Mouse (Mus musculus) stomach, embryonic 15.5 days (tissue): ENCODE data around the gene Dvl2. TPM values are rescaled to one million over a fixed set of nuclear protein-coding genes. Genes with fewer than 3 reads are reported as not detected.

Experiments used
- ATAC-seq: fragments of 200-750 bp; cut with Nextera tagmentation; 2 replicates; pipeline ENCODE4 v1.8.0; 2017; ENCODE audit warnings: low read depth, moderate number of reproducible peaks, moderate TSS enrichment; ENCODE audit not compliant: insufficient read depth, low FRiP score
- H3K27ac ChIP-seq: fragments of 300-500 bp; sonication (generic); 2 replicates; pipeline ENCODE4 v1.5.1; 2015; ENCODE audit warnings: mild to moderate bottlenecking, inconsistent platforms
- H3K27me3 ChIP-seq: fragments of 300-500 bp; sonication (generic); replicated peaks from 2 replicates; pipeline ENCODE4 v1.6.1; 2015; ENCODE audit warnings: inconsistent platforms
- H3K36me3 ChIP-seq: fragments of 300-500 bp; sonication (generic); 2 replicates; pipeline ENCODE4 v1.6.1; 2015; ENCODE audit warnings: inconsistent platforms
- H3K4me1 ChIP-seq: fragments of 300-500 bp; sonication (generic); 2 replicates; pipeline ENCODE4 v1.6.1; 2015; ENCODE audit warnings: inconsistent platforms
- H3K4me2 ChIP-seq: fragments of 300-500 bp; sonication (generic); 2 replicates; pipeline ENCODE4 v1.6.1; 2015; ENCODE audit warnings: mild to moderate bottlenecking, inconsistent platforms
- H3K4me3 ChIP-seq: fragments of 300-500 bp; sonication (generic); replicated peaks from 2 replicates; pipeline ENCODE4 v1.5.1; 2015; ENCODE audit warnings: inconsistent platforms
- H3K9ac ChIP-seq: fragments of 300-500 bp; sonication (generic); 2 replicates; pipeline ENCODE4 v1.6.1; 2015; ENCODE audit warnings: inconsistent platforms
- H3K9me3 ChIP-seq: fragments of 300-500 bp; sonication (generic); 2 replicates; pipeline ENCODE4 v1.6.1; 2016; ENCODE audit warnings: inconsistent platforms
- WGBS: fragments of 180-500 bp; shearing (Covaris S2); methylation state at CpG from one replicate; pipeline ENCODE4 v1.1.7; 2015; 5-methylcytosine and 5-hydroxymethylcytosine counted together
- polyA plus RNA-seq: library from polyadenylated mRNA; unstranded; fragments of >200 nt; fragmentation: Nextera tagmentation; extraction: Ambion mirVana; gene quantifications from 2 replicates; pipeline ENCODE4 v1.2.1, GENCODE M21; 2015

The Dvl2 gene
- polyA plus RNA-seq, 1 experiment from 2014 or later = 31.9 TPM

DNA sequence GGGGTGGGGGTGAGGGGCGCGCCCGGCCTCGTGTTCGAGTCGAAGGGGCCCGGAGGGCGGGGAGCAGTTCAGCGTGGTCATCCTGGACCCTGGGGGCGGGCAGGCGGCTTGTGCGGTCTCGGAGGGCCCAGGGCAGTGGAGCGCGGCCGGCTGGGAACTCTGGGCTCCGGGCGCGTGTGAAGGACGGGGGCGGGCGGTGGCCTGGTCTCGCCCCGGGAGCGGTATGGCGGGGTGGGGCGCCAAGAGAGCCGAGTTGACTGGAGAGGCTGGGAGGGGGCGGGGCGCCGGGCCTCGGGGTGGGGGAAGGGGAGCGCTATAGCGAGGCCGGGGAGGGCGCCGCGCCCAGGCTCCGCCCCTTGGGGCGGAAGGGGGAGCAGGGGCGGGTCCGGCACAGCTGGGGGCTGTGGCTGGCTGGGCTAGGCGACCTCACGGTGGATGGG lies 3.3 kb upstream of the Dvl2 start:
- peaks cover 27% of the 10 kb centered on the region for H3K36me3 ChIP-seq
- H3K27ac ChIP-seq = peak overlapping the region; percentile 99
- no peaks in the 10 kb centered on the region for H3K27me3 ChIP-seq
- H3K9ac ChIP-seq = peak overlapping the region; percentile 85
- H3K4me2 ChIP-seq = peak overlapping the region; percentile 60
- under 1% methylated on average over 38 of the region's 44 CpGs for WGBS
- H3K9me3 ChIP-seq = no peaks in the 10 kb centered on the region
- H3K4me1 ChIP-seq = peaks cover 28% of the 10 kb centered on the region
- peak overlapping the region; percentile 69 for H3K4me3 ChIP-seq
- peak; percentile 62 for ATAC-seq

DNA sequence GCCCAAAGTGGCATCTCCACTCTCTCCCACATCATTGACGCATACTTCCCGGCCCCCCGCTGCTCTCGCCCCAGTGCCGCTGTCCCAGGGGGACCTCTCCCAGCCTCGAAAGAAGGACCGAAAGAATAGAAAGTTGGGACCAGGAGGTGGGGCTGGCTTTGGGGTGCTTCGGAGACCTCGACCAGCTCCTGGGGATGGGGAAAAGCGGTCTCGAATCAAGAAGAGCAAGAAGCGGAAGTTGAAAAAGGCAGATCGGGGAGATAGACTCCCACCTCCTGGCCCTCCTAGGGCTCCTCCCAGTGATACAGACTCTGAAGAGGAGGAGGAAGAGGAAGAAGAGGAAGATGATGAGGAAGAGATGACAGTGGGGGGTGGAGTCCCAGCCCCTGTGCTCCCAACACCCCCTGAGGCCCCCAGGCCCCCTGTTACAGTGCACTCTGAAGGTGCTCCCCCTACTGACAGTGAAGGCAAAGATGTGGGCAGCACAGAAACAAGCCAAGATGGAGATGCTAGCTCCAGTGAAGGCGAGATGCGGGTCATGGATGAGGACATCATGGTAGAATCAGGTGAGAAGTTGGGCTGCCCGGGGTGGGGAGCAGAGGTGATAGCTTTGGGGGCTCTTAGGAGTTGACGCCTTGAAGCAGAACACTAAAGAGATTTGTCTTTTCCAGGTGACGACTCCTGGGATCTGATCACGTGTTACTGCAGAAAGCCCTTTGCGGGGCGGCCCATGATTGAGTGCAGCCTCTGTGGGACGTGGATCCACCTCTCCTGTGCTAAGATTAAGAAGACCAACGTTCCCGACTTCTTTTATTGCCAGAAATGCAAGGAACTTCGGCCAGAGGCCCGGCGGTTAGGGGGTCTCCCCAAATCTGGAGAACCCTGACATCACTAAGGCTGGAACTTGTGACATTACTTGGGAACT lies 1.6 kb upstream of the Dvl2 start:
- Histone ChIP-seq H3K4me3 (no peak overlapping the region), H3K27ac (0 out of 2 replicates have a peak overlapping the region, but pooled peaks have one; percentile 21), H3K4me2 (no peak overlapping the region), H3K36me3 (peaks cover 27% of the 10 kb centered on the region), H3K9ac (no peak overlapping the region), H3K27me3 (no peaks in the 10 kb centered on the region), H3K9me3 (no peaks in the 10 kb centered on the region), H3K4me1 (peaks cover 35% of the 10 kb centered on the region)
- 91% methylated on average over 27 of the region's 27 CpGs for WGBS
- no peak for ATAC-seq

DNA sequence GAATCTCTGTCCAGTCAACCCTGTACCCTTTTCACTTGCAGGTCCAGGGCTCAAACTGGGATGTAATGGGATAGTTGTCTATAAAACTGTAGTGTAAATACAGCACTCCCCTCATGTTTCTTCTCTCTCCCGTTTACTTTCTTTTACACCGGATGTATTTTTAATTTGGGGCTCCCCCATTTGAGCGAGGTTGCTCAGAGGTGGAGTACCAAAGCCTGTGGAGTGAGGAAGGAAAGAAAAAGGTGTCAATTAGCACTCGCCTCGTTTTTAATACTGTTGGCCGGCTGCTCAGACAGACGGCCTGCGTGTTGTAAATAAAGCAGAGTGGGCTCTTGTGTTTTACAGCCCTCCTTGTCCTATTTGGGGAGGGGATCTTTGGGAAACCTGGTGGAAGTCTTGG lies 729 bp upstream of the Dvl2 start:
- Histone ChIP-seq H3K27ac (peak overlapping the region; percentile 96), H3K4me1 (peaks cover 35% of the 10 kb centered on the region), H3K27me3 (no peaks in the 10 kb centered on the region), H3K9me3 (no peaks in the 10 kb centered on the region), H3K4me2 (no peak overlapping the region), H3K4me3 (no peak overlapping the region), H3K36me3 (peaks cover 22% of the 10 kb centered on the region), H3K9ac (no peak overlapping the region)
- WGBS = 81% methylated on average over 8 of the region's 8 CpGs
- no peak for ATAC-seq

DNA sequence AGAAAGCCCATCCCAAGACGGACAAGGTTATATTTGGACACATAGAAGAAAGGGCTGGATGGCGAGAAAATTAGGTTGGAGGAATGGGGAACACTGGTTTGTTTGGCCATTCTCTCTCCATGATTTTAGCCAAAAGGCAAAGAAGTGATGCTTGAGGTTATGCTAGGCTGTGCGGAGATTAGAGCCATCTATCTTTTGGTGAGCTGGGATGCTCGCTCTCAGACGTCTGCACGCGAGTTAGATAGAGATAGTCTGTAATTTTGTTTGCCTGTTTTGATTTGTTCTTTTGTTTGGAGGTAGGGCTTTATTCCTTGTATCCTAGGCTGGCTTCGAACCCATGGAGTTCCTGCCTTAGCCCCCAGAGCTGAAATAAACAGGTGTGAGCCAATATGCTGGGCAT lies 764 bp downstream of the Dvl2 start:
- peak overlapping the region; percentile 79 for H3K9ac ChIP-seq
- no peaks in the 10 kb centered on the region for H3K9me3 ChIP-seq
- H3K27ac ChIP-seq = peak overlapping the region; percentile 96
- 12% methylated on average over 8 of the region's 8 CpGs for WGBS
- ATAC-seq = no peak
- peaks cover 36% of the 10 kb centered on the region for H3K36me3 ChIP-seq
- H3K4me1 ChIP-seq = peaks cover 35% of the 10 kb centered on the region
- peak overlapping the region; percentile 91 for H3K4me3 ChIP-seq
- no peaks in the 10 kb centered on the region for H3K27me3 ChIP-seq
- H3K4me2 ChIP-seq = peak overlapping the region; percentile 66

DNA sequence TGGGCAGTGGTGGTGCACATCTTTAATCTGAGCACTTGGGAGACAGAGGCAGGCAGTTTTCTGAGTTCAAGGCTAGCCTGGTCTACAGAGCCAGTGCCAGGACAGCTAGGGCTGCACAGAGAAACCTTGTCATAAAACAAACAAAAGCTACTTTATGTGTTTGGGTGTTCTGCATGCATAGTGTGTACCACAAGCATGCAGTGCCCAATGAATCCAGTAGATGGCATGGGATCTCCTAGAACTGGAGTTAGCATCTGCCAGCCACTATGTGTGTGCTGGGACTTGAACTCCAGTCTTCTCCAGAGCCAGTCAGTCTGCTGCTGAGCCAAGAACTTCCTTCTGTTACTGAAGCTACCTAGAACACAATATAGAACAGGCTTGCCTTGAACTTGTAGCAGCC lies 1.5 kb downstream of the Dvl2 start:
- H3K4me2 ChIP-seq = peak overlapping the region; percentile 66
- H3K36me3 ChIP-seq = peaks cover 41% of the 10 kb centered on the region
- no peak overlapping the region for H3K9ac ChIP-seq
- H3K27ac ChIP-seq = no peak overlapping the region
- H3K27me3 ChIP-seq = no peaks in the 10 kb centered on the region
- H3K4me1 ChIP-seq = peaks cover 35% of the 10 kb centered on the region
- no peaks in the 10 kb centered on the region for H3K9me3 ChIP-seq
- ATAC-seq = no peak
- peak overlapping the region; percentile 91 for H3K4me3 ChIP-seq

DNA sequence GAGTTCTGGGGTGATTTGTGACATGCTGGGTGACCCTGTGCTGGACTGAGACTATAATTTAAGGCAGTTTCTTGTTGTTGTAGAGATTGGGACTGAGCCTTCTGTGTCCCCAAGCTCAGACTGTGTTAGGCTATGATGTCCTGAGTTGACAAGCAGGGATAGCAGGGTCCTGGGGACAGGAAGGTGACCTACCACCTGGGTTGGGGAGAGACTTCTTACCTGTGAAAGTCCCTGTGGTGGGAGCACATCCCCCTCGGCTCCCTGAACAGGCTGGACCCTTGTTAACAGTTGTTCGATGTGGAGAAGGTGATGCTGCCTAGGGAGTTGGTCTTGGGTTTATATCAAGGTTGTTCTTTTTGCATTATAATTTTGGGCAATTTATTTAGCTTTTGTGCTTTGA lies 2.1 kb downstream of the Dvl2 start:
- 91% methylated on average over 2 of the region's 2 CpGs for WGBS
- ATAC-seq = no peak
- Histone ChIP-seq H3K36me3 (peaks cover 47% of the 10 kb centered on the region), H3K27me3 (no peaks in the 10 kb centered on the region), H3K4me1 (peaks cover 32% of the 10 kb centered on the region), H3K4me3 (no peak overlapping the region; the same call in 1 of the 2 replicates), H3K27ac (no peak overlapping the region), H3K9me3 (no peaks in the 10 kb centered on the region), H3K9ac (no peak overlapping the region), H3K4me2 (peak overlapping the region; percentile 66)

DNA sequence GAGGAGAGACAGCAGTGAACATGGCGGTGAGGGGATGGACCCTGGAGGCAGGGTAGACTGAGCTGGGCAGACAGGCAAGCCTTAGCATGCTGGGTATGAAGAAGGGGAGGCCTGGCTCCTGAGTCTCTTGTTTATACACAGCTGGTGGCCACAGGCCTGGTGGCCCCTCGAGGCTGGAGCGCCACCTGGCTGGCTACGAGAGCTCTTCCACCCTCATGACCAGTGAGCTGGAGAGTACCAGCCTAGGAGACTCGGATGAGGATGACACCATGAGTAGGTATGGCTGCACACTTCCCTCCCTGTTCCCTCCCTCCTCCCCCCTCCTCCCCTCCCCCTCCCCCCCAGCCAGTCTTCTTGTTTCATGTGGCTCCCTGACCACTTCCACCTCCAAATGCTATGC lies 5.1 kb downstream of the Dvl2 start:
- no peak for ATAC-seq
- Histone ChIP-seq H3K4me2 (no peak overlapping the region), H3K36me3 (peaks cover 56% of the 10 kb centered on the region), H3K4me1 (peaks cover 25% of the 10 kb centered on the region), H3K27me3 (no peaks in the 10 kb centered on the region), H3K9ac (no peak overlapping the region), H3K27ac (no peak overlapping the region), H3K9me3 (no peaks in the 10 kb centered on the region), H3K4me3 (no peak overlapping the region)
- WGBS = 58% methylated on average over 5 of the region's 5 CpGs

DNA sequence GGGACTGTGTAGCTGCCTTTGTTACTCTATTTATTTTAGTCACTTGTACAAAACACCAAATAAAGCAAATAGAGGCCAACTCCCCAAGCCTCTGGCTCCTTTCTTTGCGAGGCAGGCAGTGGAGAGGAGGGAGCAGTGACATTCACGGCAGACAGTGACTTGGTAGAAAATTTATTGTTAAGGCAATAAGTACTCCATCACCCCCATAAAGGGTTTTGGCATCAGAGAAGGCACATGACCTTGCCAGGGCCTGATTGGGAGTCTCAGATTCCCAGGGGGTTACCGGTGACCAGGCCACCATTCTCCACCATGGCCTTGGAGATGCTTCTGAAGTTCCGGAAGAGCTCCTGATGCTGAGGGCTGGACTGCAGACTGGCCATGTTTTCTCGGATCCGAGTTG lies 9.6 kb downstream of the Dvl2 start:
- no peak for ATAC-seq
- Histone ChIP-seq H3K4me2 (no peak overlapping the region), H3K9ac (no peak overlapping the region), H3K27ac (no peak overlapping the region), H3K27me3 (no peaks in the 10 kb centered on the region), H3K9me3 (no peaks in the 10 kb centered on the region), H3K4me3 (no peak overlapping the region), H3K36me3 (peaks cover 81% of the 10 kb centered on the region), H3K4me1 (peaks cover 7% of the 10 kb centered on the region)
- 88% methylated on average over 6 of the region's 6 CpGs for WGBS

DNA sequence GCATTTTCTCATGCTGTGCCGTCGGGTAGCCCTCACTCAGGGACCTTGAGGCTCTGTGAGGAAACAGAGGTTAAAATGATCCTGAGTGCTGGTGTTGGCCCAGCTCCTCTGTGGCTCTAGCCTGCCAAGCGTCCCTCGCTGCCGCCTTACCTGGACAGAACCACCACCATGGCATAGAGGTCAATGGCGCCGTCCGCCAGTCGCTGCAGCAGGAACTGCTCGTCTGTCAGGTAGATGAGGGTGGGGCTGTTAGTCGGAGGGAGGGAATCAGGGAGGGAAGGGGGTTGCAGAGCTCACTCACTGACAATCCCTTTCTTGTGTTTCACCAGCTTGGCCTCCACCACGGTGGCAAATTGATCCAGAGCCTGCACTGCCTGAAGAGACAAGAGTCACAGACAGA lies 10.2 kb downstream of the Dvl2 start:
- Histone ChIP-seq H3K4me3 (no peak overlapping the region), H3K27me3 (no peaks in the 10 kb centered on the region), H3K4me1 (peaks cover 7% of the 10 kb centered on the region), H3K36me3 (peaks cover 76% of the 10 kb centered on the region), H3K4me2 (no peak overlapping the region), H3K27ac (no peak overlapping the region), H3K9ac (no peak overlapping the region), H3K9me3 (no peaks in the 10 kb centered on the region)
- ATAC-seq = no peak
- WGBS = 85% methylated on average over 12 of the region's 12 CpGs

DNA sequence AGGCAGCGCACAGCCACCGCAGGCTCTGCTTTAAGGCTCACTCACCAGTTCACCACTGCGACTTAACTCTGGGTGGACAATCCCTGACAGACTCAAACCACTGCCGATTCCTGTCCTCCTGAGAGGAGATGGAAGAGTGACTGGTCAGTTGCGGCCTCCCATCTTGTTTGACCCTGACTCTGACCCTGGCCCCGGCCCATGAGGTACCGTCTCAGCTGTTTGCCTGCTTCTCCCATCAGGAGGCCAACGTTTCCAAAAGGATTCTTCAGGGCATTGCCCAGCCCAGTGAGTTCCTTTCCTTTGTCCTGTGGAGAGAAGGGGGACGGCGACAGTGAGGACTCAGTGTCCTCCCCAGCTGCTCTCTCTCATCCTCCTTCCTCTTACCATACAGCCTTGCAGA lies 10.6 kb downstream of the Dvl2 start:
- no peak overlapping the region for H3K27ac ChIP-seq
- H3K36me3 ChIP-seq = peaks cover 73% of the 10 kb centered on the region
- no peak overlapping the region for H3K4me2 ChIP-seq
- no peak overlapping the region for H3K4me3 ChIP-seq
- WGBS = 89% methylated on average over 10 of the region's 10 CpGs
- no peak overlapping the region for H3K9ac ChIP-seq
- no peak for ATAC-seq
- no peaks in the 10 kb centered on the region for H3K9me3 ChIP-seq
- no peaks in the 10 kb centered on the region for H3K27me3 ChIP-seq
- H3K4me1 ChIP-seq = peaks cover 7% of the 10 kb centered on the region

DNA sequence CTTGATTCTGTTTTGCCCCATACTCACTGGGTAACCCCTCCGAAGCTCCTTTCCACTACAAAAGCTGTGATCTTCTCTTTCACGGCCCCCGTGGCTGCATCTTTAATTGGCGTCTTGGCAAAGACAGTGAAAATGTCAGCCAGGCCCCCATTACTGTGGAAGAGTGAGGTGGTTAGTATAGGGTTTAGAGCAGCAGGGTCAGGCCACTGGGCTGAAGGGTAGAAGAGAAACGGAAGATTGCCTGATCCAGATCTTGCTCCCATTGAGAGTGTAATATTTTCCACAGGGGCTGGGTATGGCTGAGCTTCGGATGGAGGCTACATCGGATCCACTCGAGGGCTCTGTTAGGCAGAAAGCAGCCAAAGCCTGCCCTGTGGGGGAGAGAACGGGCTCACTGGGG lies 12.5 kb downstream of the Dvl2 start:
- Histone ChIP-seq H3K27ac (no peak overlapping the region), H3K36me3 (peaks cover 55% of the 10 kb centered on the region), H3K9ac (no peak overlapping the region), H3K4me3 (no peak overlapping the region), H3K4me2 (no peak overlapping the region), H3K27me3 (no peaks in the 10 kb centered on the region), H3K9me3 (no peaks in the 10 kb centered on the region), H3K4me1 (peaks cover 14% of the 10 kb centered on the region)
- ATAC-seq = no peak
- 87% methylated on average over 9 of the region's 9 CpGs for WGBS

DNA sequence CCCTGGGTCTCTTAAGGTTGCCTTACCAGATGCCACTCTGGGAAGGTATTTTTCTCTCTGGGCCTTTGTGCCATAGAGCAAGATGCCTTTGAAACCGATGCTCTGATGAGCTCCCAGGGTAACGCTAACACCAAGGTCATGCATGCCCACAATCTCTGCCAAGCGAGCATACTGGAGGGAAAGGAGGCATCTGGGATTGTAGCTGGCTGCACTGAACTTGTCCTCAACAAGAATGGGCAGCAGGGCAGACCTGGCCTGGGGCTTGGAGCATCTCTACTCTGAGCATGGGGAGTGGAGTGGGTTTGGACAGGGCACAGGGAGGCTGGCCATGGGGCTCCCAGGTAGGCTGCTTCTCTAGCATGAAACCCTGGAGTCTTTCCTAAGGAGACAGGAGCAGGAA lies 13.0 kb downstream of the Dvl2 start:
- H3K4me3 ChIP-seq = no peak overlapping the region
- H3K4me1 ChIP-seq = peaks cover 17% of the 10 kb centered on the region
- no peaks in the 10 kb centered on the region for H3K9me3 ChIP-seq
- WGBS = 87% methylated on average over 3 of the region's 3 CpGs
- H3K27ac ChIP-seq = no peak overlapping the region
- no peaks in the 10 kb centered on the region for H3K27me3 ChIP-seq
- ATAC-seq = no peak
- H3K4me2 ChIP-seq = no peak overlapping the region
- H3K9ac ChIP-seq = no peak overlapping the region
- peaks cover 50% of the 10 kb centered on the region for H3K36me3 ChIP-seq
